Mouse (Mus musculus) testis, postnatal 14 days (tissue): ENCODE measurements around the gene Gm20388.

Source experiments
- DNase-seq: peaks from one replicate; pipeline ENCODE4 v3.0.0; 2021; ENCODE audit warnings: low spot score

Gm20388 gene

DNA sequence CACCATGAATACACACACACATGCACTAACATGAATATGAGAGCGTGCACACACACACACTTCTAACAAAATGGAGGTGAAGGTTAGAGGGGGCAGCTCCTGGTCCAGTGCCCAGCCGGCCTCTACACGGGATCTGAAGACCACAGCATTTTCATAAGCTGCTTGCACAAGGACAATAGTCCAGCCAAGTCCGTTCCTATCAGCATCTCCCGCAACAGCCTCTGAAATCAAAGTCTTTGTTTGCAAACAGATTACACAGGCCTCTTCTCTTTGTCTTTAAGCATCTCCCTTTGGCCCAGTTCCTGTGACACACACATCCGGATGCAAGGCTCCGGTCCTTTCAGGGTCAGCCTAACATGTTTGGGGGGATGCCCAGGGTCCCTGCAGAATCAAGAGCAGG is 1958.3 kb downstream of the Gm20388 start:
- DNase-seq: no peak

DNA sequence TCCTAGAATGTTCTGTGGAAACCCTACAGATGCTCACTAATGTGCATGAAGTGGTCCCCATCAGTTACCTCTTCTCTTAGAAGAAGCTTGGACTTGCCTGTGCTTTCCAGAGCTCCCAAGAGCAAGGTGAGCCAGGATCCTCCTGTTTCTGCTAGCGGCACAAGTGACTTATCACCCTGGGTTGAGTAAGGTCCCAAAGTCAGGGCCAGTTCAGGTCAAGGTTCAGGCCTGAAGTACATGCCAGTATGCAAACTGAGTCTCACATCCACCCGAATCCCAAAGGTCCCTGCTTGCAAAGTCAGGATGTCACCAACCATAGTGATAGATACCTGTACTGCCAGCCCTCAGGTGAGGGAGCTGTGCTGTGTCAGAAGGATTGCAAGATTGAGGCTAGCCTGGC is 1959.5 kb downstream of the Gm20388 start:
- no peak for DNase-seq

DNA sequence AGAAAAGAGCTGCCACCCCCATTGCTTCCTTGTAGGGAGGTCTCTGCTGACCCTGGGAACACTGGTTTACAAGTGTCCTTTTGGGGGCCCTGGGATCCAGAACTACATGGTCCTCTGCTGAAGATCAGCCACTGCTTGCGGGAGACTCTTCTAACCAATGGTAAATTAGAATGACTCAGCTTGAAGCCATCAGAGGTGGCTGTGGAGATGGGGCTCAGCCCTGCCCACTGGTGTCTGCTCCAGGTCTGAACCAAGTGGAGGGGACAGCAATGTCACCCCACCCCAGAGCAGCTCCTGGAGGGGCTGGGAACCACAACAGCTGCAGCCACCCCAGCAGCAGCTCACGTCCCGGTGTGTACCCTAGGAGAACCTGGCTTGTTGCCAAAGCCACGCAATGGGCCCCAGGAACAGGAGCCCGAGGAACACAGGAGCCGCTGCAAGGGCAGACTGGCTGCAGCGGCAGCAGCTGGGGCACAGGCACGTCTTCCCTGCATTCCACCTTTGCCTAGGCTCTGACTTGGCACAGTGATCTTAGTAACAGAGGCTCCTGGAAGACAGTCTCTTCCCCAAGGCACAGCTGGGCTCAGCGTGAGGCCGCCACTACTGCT is 1961.3 kb downstream of the Gm20388 start:
- no peak for DNase-seq

DNA sequence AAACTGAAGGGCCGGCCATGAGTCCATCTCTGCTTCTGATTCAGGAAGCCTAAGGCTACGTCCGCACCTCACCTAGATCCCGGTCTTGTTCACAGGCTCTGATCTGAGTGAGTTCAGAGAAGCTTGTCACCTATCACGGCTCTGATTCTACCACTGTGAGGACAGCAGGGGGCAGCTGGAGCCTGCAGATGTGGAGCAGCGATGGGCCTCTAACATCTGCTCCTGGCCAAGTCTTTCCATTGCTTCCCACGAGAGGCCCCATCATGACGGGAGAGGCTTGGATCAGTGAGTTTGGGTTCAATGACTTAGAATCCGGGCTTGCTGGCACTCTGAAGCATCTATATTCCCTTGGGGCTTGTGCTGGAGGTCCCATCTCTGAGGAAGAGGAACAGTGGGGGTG is 1963.4 kb downstream of the Gm20388 start:
- no peak for DNase-seq

DNA sequence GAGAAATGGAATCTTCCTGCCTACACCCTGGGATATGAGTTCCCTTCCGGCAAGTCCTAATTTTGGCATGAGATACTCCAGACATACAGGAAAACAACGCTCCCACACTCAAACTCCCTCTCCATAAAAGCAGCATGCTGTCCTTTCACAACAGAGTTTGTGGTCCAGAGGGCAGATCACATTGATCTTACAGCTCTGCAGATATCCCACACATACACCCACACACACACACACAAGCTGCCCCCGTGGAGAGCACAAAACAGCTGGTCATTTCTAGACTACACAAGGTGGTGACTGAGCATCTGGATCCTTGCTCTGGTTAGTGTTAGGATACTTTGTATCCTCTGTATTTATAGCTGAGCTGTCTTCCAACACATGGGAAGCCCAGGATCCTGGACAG is 1964.4 kb downstream of the Gm20388 start:
- peak; percentile 74 for DNase-seq

DNA sequence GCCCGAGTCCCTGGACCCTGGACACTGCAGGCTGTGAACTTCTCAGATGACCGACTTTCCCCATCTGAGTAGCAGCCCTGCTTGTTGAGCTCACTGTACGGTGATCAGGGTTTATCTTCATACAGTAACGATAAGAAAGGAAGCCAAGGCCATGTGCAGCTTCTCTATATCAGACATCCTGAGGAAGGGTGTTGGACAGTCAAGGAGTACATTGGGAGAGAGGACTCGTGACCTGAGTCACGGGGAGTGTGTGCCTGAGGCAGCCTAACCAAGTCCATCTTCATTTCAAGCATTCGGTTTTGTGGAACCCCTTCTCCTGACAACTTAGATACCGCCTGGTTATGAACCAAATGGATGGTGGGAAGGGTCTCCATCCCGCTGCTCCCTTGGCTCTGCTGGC is 1964.9 kb downstream of the Gm20388 start:
- peak; percentile 47 for DNase-seq

DNA sequence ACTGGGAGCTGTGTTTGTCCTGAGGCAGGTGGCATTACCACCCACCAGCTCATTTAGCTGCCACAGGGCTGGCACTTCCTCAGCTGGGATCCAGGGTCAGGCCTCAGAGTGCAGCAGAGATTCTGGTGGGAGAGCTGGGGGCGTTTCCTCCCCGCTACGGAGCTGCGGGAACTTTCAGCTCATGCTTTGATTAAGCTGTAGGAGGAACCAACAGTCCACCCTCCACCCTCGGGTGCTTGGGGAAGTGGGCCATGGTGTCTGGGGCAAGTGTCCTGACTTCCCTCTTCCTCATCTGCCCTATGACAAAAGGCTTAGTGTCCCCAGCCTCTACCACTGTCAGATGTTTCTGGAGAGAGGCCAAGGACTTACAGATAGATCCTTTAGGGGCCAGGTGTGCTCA is 1966.6 kb downstream of the Gm20388 start:
- no peak for DNase-seq

DNA sequence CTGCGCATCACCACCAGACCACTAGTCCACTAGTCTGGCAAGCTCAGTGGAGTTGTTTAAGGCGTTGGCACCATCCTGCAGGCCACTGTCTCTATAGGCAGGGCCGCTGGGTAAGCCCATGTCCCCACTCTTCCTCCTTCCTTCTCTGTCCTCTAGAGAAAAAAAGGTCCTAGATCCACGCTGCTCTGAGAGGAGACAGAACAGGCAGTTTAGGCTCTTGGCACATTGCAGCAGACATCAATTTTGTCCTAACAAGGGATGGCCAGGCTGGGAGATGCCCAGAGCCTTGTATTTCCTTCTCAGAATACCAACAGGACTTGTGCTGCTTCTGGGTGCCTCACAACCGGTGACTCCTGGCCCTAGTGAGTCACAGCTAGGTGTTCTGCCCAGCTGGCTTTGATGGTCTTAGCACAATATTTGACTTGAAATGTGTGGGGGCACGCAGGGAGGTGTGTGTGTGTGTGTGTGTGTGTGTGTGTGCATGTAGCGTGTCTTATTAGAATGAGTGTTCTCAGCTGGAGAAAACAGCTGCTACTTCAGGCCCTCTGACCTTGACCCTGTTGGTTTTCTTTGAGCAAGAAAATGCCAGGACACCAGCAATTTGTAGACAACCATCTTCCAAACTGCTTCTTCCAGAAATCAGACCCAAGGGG is 1967.3 kb downstream of the Gm20388 start:
- no peak for DNase-seq

DNA sequence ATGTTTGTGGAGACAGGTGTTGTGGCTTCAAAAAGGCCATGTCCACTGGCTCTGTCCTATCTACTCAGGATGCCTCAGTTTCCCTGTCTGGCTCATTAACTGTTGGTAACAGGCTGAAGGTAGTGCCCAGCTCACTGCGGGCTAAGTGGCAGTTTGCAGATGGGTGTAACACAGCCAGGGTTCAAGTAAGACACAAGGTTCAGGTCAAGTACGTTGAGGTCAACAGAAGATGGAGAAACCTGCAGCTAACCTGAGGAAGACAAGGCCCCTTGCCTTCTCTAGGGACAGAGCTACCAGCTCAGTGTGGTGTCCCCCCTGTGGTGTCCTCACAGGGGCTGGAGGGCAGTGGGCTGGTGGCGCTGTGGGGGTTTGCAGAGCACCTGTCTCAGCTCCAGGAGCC is 1969.1 kb downstream of the Gm20388 start:
- no peak for DNase-seq

DNA sequence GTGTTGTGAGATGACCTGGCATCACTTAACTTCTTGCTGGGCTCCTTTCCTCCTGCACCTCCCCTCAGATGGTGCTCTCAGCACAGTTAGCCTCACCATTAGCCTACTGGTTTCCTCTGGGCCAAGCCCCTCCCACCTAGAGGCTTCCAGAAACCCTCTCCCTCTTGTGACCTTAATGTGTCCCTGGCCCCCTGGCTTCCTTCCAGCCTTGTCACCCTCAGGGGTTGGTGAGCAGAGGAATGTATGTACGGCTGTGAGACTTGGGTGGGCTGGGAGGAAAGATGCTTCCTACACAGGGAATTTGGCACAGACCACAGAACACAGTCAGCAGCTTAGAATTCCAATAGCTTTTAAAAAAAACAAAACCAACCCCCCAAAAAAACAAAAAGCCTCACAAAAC is 1970.2 kb downstream of the Gm20388 start:
- DNase-seq: no peak

DNA sequence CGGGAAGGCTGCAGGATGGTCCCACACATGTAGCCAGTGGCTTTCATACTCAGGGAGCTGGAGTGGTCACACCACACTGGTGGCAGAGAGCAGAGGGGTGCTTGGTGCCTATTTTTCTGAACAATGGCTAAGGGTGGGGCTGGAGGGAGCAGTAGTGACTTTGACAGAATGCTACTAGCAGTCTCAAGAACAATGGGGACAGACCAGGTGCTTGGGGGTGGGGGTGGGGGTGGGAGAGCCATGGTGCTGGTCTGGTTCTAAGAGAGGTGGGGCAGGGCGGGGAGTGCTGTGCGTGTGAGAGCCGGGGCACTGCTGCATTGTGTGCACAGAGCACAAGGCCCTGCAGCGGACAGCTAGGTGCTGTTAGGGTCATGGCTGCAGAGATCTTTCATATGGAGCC is 1971.3 kb downstream of the Gm20388 start:
- DNase-seq: no peak

DNA sequence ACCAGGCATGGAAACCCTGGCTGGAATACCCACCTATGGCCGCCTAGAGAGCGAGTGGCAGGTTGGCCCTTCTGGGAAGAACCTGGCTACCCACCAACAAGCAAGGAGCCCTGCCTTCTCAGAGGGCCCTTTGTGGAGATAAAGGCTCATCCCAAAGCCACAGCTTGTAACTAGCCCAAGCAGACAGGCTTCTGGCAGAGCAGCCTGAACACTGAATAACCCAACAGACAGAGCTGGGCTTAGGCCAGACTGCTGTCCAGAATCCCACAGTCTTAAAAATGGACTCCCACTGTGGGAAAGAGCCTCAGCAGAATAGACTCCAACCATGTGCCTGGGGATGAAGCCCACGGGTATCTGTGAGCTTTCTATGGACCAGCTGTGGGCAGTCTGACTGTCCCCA is 1973.5 kb downstream of the Gm20388 start:
- no peak for DNase-seq

DNA sequence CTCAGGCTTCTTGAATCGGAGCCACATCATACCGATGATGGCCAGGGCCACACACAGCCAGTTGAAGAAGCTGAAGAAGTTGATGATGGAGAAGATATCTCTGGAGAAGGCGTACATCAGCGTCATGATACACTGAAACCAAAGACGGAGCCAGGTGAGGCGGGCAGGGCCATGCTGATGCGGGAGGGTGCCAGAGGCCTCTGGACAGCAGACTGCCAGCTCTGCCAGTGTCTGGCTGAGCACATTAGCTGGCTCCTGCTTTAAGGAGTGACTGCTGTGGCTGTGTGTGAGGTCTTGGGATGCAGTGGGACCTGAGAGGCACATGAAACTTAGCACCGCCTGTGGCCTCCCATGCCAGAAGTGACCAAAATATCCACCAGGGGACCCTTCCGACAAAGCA is 1974.4 kb downstream of the Gm20388 start:
- DNase-seq: no peak

DNA sequence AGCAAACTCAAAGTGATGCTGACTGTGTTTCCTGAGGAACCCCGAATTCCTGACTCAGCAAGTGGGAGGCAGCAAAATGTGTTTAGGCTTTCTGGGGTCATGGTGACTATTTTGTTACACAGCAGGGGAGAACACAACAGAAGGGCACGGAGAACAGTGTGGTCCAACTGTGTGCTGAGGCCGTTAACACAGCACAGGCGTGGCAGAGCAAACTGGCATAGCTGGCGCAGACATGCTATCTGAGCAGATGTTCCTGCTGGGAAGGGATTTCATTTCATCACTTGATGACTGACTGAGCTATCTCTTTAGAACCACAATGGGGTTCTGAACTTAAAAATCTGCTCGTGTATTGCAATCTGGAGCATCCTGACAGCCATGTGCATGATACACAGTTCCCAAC is 1974.8 kb downstream of the Gm20388 start:
- DNase-seq: no peak

DNA sequence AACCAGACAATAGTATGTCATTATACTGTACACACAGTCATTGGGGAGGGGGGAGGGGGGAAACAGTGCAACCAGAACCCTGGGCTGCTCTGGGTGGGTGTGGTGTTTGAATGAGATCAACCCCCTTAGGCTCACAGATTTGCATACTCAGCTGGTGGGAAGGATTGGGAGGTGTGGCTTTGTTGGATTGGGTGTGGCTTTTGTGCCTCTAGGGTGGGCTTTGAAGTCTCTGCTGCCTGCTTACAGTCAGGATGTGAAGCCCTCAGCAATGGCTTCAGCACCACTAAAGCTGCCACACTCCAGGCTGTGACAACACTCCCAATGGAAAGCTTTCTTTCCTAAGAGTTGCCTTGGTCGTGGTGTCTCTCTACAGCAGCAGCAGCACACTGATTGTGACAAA is 1976.9 kb downstream of the Gm20388 start:
- no peak for DNase-seq

DNA sequence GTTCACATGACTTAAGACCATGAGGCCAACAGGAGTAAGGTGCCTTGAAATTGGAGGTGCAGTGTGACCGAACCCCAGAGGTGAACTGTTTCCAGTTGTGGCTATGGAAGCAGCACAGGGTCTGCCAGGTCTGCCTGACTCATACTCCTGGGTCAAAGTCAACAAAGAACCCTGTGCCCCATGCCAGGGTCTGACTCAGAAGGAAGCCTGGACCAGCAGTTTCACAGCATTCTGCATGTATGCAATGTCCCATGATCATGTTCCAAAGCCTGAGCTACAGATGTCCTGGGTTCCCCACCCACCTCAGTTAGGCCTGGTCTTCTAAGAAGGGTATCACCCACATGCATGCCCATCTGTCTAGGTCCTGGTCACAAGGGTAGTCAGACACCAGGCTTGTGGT is 1978.7 kb downstream of the Gm20388 start:
- no peak for DNase-seq

DNA sequence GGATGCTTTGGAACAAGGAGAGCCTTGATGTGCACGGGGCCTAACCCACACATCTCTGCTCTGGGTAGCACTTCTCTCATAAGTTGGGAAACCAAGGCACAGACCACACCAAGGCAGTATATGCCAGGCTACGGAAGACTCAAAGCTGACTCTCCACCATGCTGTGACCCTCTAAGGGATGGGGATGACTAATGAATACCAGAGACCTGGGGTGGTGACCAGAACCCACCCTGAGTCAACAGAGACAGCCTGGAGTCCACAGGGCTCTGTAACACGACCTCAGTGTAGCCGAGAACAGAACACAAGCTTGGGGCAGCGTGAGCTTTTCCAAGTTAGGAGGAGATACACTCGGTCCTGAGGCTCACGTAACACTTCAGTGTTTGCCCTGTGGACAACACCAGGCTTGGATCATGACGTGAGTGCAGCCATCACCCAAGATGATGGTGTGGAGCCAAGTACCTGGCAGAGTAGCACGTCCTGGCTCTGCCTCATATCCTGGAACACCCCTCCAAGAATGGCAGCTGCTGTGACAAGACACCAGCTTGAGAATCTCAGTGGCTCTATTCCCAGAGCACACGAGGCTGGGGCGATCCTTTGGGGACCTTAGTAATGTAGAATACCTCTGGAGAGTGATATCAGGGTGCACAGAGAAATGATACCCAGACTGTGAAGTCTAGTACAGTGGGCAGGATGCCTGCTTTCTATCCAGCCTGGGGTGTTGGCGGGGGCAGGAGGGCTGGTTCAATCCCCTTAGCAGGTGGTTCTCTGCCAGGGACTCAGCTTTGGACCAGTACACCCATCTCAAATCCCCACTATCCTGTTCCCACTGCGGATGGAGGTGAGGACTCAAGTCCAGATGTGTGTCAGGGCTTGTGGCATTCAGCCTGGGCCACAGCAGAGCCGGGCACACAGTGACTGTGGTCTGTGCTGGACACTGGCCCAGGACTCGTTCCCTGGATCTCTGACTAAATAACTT is 1979.5 kb downstream of the Gm20388 start:
- no peak for DNase-seq

DNA sequence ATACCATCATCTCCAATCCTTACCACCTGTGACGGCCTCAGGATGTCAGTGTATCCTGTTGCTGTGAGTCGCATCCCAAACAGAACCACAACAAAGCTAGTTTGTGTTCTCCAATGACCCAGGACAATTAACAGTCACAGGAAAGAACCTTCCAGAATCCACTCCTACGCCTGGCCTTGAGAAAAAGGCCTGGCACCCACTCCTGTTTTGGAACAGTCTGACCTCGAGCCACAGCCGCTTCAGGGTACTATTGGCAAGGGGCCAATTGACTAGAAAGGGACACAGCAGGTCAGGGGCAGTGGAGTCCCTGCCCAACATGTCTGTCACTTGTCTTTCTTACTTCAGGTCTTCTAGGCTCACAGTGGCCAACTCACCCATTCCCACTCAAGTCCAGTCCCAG is 1982.2 kb downstream of the Gm20388 start:
- peak; percentile 82 for DNase-seq

DNA sequence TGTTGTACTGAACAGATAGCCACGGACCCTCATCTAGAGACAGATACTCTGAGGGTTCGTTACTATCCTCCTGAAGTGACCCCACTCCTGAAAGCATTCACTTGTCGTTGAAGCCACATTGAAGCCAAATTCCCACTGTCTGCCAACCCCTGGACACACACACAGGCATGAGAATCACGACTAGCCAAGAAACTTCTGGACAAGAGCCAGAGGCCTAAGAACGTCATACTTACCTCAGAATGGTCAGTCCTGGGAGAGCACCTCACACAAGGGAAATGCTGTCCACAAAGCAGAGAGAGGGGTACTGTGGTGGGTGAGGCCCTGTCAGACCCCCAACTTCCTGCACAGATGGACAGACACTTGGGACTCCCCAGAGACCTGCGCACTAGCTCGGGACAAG is 1985.3 kb downstream of the Gm20388 start:
- no peak for DNase-seq

DNA sequence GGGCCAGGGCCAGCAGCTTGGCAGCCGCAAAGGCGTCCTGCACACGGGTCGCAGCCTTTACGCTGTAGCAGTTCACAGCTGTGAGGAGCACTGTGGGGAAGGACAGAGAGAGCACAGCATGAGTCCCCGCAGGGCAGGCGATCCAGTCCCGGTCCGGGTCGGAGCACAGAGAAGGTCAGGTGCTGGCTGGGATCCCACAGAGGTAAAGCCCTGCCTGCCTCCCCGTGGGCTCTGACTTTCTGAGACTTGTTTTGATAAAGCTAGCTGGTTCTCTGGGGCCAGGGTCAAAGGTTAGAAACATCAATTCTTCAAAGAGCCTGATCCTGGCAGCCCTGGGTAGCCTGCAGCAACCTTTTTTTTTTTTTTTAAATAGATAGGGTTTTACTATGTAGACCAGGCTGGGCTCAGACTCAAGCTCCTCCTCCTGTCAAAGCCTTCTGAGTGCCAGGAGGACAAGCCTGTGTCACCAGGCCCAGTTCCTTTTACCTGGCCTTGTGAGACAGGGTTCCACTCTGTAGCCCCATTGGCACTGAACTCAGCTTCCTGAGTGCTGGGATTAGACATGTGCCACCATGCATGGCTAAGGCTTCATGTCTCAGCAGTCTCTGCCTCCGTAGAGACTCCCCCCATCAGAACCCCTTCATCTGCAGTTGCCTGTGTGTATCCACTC is 1986.0 kb downstream of the Gm20388 start:
- DNase-seq: no peak

DNA sequence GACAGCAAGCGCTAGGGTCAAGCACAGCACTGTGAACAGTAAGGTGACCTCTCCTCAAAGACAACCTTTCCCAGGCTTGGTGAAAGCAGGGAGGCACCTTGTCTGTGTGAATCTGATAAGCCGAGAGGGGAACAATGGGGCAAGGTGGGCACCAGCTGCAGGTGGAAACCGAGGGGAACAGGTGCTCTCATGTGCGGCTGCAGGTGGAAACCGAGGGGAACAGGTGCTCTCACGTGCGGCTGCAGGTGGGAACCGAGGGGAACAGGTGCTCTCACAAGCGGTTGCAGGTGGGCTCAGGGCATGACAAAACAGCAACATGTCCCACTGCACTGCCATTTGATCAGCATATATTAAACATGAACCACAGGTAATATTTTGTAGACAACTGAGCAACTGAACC is 1986.6 kb downstream of the Gm20388 start:
- no peak for DNase-seq

DNA sequence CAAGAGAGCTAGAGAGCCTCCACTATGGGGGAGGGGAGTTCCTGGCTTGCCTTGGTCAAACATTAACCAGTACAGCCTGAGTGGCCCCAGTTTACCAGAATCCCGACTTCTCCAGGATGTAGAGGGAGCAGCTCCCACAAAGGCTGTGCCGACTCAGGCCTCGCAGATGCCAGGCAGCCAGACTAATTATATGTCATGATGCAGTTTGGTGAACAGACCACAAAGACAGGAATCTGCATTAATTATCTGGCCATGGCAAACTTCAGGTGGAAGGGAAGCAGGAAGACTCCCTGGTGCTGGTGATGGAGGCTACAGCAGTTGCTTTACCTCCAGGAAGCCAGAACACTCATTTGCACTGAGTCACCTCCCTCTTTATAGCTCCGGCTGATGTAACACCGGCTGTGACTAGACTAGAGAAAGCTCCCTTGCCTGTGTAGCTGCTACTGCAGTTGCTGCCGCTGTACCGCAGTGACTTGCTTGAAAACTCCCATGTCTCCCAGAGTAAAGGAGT is 1987.3 kb downstream of the Gm20388 start:
- DNase-seq: no peak
